Mouse (Mus musculus) megakaryocyte progenitor cell, adult 5-6 weeks (primary cell): ENCODE results near the gene Glcci1. TPM values are rescaled to one million over a fixed set of nuclear protein-coding genes. Genes with fewer than 3 reads are reported as not detected.

Source experiments
- ATAC-seq: replicated peaks from 2 replicates; pipeline ENCODE4 v1.8.0; 2016; ENCODE audit warnings: mild to moderate bottlenecking, moderate TSS enrichment, inconsistent platforms; ENCODE audit not compliant: poor library complexity
- total RNA-seq, 2 experiments: library from RNA; stranded (forward) in 1 of 2; stranded (reverse) in 1 of 2; fragments of 157-497, 149-512 nt in 1 of 2; fragments of 200-1000 nt in 1 of 2; gene quantifications; 2 replicates each; pipeline versions ENCODE4 v1.2.3 to v1.2.4; 2015 to 2017

The Glcci1 gene
- total RNA-seq (2015) (5.1 and 7.1 TPM in 2 replicates), total RNA-seq (2017) (0.54 and 5.1 TPM in 2 replicates)

DNA sequence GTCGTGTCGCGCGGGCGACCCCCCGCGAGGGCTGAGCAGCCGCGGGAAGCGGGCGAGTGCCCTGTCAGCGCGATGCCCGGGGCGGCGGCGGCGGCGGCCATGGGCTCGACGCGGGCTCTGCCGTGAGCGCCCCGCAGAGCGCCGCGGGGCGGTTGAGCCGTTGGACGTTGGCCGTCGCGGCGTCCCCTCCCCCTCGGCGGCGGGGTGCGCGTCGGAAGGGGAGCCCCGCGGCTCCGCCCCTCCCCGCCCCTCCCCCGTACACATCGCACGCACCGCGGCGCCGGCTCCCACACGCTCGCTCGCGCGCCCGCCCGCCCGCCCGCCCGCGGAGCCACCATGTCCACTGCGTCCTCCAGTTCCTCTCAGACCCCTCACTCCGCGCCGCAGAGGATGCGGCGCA is at the start of gene Glcci1:
Glcci1 (plus strand) TSS at position 50 of the 400 bp plus-strand sequence.
- ATAC-seq = peak; percentile 32

DNA sequence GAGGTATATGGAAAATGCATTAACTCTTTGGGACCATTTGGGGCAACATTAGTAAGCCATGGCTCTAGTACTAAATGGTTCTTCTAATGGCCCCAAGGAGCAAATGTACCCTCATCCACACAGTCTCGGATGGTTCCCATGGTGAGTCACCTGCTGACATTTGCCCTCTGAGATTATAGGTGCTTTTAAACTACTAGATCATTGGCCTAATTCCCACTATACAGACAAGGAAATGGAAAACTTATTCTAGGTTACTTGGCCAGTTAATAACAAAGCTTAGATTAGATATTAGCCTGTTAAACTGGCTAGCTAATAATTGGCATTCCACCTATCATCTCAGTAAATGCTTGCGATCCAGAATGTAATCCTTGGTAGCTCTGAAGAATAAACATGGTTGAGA is 47.0 kb upstream of the Glcci1 start:
- no peak for ATAC-seq

DNA sequence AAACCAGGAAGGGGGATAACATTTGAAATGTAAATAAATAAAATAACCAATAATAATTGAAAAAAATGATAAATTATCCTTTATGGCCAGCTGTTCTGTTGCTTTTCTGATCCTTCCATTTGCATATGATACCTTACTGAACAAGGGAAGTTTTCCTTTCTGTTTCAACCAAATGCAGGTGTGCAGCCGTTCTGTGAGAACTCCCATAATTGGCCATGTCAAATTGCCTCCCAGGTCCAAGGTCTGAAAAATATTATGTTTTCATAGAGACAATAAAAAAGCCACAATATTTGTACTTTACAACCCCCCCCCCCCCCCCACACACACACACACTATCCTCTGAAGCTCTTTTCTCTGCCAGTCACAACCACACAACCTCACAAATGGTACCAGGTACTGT is 44.0 kb upstream of the Glcci1 start:
- no peak for ATAC-seq

DNA sequence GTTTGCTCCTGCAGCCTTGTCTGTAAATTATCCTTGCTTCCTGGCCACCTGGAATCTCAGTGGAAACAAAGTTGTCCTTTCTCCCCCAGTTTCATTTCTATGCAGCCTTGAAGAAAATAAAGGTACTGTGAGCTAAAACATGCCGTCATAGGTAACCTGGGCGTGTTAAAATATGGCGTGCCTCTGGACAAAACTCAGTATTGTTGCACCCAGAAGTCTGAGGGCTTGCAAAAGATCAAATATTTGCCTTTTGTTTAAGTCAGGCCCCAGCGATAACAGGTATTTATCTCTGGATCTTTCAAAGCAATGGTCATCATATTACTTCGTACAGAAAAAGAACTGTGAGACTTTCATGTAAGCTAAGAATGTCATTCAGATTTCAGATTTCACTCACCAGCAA is 43.4 kb upstream of the Glcci1 start:
- no peak for ATAC-seq

DNA sequence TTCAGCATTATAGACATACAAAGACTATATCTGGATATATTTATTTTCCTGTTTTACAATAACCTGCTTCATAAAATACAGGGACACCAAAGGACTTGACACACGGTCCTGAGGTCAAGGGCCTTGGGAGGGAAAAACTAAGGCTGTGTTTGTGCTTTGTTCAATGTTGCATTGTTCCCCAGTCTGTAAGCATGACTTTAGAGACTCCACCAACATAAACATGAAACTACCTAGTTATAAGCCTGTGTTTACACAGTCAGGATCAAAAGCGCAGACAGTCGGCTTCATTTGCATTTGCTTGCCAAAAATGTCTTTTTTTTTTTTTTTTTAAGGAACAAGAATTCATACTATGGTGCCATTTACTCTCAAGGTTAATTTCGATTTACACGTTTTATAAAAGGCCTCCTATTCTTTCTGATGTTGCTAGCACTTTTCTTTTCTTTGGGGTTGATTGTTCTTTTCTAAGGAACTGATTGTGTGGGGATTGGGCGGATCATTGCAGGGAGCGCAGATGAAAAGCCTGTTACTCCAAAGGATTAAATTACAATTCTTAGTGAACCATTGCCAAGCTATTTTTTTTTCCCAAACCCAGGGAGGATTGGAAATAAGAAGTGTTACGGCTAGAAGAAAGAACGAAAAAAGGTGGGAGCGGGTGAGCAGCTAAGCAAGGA is 41.6 kb upstream of the Glcci1 start:
- no peak for ATAC-seq

DNA sequence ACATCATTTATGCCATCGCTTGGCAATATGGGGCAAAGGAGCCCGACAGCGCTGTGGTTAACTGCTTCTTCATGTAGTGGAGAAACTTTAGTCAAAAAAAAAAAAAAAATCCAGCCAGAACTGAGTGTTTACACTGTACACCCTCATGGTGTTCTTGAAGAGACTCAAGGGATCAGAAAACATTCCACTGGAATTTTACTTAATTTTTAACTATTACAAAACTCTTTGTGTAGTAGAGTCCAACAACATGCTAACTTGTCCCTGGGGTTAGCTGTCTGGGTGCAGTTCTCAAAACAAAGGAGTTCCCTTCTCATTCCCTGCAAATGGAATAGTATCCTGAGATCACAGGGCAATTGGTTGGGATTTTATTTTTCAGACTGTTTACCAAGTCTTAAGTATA is 39.5 kb upstream of the Glcci1 start:
- no peak for ATAC-seq

DNA sequence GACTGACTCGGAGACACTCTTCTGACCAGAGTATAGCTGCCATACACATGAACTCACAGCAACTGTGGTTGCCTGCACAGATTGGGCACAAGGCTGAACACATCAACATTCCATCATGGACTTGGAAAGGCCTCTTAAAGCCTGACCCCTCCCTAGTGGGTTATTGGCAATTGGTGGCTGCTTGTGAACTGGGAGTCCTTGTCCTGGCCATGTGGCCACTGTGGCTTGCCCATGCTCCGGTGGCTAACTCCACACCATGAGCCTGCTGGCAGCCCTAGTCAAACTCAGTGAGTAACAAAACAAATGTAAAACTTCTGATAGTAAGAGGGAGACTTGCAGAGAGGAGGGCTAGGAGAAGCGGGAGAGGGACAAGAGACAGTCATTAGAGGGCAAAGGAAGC is 37.3 kb upstream of the Glcci1 start:
- ATAC-seq = no peak

DNA sequence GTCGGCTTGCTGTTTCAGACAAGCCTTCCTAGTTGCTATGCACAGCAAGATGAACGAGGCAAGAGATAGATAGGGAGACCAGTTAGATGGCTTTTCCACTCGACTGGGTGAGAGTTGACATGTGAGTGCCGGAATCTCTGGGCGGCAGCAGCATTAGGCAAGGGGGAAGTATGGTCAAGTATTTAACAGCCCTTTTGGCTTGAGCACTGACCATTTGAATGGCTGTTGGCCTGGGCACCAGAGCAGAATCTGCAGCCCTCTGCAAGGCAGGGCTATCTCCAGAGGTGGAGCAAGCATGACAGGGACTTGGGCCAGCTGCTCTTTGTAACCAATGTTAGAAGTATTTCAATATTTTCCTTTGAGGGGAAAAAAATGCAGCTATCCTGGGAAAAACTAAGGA is 36.5 kb upstream of the Glcci1 start:
- no peak for ATAC-seq

DNA sequence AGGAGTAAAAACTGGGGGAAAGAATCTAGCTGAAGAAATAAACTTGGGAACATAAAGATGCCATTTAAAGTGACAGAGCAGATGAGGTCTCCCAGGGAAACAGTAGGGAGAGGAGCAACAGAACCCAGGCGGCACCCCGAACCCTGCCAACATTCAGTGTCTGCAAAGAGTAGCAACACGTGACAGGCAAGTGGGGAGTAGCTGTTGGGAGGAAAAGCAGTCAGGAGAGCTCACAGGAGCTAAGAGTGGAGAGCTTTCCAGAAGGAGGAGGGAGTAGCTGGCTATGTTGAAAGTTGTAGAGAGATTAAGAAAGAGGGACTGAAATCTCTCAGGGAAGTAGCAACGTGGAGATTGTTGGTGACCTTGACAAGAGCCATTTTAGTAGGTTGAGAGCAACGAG is 35.9 kb upstream of the Glcci1 start:
- ATAC-seq = no peak

DNA sequence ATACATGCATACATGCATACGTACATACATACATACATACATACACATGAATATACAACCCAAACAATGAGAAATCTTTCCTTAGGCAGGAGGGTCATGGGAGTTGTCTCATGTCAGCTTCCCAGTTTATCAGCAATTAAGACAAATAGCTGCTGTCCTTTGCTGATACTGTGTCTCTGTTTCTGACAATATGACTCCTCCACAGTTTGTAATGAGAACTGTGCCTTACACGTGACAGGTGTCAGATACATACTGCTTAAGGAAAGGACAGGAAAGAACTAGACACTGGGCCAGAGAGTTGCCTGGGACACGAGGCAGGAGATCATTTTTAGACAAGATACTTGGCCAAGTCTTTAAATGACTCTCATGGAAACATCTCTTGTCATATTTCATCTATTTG is 35.1 kb upstream of the Glcci1 start:
- peak; percentile 37; the same call in 1 of the 2 replicates for ATAC-seq

DNA sequence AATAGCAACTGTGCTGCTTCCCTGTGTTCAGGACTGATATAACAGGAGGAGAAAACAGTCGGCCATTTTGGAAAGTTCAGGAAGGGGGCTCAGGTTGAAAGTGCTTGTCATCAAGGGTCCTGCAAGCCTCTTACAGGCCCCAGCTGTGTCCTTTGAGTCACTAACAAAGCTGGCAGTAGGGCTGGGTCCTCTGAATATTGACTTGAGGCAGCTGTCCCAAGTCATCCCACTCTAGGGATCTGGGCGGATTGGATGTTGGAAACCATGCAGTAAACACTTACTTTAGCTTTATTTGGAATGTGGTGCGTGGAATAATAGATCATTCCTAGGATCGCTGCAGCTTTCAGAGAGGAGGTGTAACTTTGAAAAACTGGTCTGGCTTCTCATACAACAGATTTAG is 34.6 kb upstream of the Glcci1 start:
- no peak for ATAC-seq

DNA sequence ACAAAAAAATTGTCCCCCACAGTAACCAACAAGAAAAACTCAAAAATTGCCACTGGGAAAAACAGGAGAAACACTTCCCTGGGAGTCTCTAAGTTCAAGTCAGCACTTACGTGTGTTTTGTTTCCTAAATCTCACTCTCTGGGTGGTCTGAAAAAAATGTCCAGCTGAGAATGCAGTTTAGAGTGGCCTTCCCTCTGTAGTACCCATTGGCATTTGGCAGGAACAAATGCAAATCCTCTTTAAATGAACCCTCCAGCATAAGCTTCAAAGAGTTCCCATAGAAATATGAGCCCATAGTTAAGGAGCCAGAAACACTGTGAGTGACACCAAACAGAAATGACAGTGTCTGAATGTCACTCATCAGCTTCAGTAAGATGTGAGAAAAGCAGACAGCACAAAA is 30.2 kb upstream of the Glcci1 start:
- no peak for ATAC-seq

DNA sequence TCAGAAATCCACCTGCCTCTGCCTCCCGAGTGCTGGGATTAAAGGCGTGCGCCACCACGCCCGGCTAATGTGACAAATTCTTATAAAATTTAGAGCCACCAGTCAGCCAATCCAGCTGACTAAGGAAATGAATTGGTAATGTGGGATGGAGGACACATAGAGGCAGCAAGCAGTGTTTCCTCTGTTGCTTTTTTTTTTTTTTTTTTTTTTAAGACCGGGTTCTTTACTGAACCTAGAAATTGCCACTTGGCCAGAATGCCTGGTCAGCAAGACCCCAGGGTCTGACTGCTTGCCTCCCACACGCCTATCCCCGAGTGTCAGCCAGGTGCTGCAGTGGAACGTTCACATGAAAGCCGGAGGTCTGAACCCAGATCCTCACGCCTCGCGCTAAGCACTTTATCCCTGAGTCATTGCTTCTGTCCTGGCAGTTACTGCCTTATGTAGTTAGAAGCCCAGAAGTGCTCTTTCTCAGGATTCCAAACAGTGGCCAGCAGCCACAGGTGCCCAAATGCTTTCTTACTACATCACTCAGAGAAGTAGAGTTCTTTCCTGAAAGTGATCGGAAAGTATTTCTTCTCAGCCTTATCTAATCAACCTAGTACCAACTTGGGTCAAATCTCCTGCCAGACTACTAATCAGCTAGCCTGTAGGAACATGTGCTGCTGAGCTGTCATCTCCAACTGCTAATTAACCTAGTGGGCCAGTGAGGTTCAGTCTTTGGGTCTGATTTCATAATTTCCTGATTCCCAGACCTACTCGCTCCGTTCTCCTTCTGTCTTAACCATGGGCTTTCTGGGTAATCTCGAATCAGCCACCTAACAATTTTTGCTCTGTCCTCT is 24.7 kb upstream of the Glcci1 start:
- ATAC-seq = peak; percentile 68

DNA sequence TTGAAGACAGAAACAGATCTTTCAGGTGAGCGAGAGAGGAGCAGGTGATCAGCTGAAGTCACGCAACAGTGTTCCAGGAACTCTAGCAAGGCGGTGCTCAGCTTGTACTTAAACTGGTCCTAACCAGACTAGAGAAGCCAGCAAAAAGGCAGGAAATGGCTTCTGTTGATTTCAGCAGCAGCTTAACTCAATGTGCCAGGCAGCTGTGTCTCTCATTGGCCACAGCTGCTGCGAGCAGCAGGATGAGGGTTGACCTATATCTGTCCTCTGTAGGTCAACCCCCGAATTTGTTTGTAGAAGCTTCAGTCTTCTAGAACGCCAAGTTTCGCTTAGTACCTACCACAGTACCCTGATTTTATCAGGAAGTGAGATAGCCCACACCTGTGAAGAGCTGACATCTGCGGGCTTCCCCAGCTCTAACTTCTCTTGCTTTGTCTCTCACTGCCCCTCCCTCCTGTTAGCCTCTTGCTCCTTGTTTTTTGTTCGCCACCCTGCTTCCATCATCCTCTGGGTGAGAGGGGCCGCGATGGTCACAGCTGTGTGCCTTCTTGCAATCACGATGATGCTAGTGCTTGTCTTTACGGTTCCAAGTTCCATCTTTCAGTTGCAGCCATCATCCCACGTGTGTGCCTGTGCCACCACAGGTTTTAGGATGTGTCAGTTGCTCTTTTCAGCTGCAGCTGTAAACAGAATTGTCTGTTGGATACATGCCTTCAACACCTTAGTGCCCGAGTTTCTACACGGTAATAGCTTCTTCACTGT is 23.8 kb upstream of the Glcci1 start:
- ATAC-seq = 0 out of 2 replicates have a peak, but pooled peaks have one; percentile 6

DNA sequence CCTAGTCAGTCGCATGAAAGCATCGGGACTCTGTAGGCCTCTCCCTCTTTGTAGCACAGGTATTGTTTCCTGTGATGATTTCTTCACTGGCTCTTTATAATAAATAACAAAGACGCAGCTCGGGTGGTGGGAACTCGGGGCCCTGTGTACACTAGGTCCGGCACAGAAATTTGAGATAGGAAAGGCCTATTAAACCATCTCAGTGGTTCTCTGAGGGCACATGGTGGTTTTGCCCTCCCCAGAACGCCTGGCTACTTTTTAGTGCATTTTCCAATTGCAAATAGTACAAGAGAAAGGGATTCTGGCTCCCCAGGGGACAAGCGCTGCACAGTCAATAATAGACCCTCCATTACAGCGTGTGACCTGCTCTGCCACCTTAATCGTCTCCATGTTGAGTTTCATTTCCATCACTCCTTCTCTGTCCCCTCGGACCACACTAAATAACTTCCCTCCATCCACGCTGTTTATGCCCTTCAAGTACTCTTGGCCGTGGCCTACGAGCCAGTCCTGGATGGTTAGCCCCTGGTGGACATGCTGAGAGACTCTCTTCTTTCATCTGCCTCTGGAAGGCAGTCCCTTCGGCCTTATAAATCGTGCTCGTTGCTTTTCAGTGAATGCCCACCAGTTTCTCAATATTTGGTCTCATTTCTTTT is 22.9 kb upstream of the Glcci1 start:
- no peak for ATAC-seq

DNA sequence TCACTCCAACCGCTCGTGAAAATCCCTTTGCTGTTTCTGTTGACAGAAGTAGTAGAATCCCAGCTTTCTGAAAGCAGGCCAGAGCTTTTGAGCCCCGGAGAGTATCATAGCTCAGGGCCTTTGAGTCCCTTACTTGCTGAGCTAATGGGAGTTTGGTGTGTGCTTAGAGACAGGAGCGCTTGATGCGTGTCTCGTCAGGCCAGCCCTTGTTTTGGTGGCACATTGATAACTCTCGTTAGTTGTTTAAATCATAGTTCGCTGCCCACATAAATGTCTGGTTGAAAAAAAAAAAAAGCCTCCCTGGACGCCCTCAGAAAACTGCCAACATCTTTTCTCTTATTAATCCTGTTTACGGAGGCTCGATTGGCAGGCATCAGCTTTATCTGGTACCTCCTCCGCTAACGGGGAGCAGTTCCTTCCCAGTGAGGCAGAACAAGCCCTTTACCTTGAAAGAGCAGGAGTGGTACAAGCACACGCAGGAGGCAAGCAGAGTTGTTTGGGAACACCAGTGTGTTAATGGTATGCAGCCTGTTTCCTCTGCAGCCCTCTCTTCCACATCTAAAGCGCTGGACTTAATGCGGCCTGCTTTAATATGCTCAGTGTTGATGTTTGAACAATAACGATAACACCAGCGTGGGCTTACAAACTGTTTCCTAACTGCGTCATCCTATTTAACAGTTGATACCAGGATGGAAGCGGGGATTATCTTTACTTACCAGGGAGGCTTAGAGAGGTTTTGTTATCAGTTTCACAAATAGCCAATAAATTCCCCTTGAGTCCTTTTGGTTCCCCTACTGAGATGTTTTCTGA is 22.2 kb upstream of the Glcci1 start:
- peak; percentile 68 for ATAC-seq

DNA sequence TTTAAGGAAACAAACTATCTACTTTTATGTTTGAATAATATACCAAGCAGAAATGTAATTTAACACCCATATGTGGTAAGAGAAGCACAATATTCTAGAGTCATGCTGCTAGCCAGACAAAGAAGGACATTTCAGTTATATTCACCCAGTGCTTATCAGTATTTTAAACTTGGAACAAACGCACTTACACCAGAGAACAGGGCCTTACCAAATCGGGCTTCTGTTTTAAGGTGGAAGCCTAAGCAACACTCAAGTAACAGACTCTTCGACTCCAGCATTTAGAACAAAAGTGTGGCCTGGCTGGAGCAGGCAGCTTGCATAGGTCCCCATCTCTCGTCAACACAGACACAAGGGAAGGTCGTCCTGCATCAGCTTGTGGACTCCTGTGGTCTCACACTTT is 21.2 kb upstream of the Glcci1 start:
- 0 out of 2 replicates have a peak, but pooled peaks have one; percentile 5 for ATAC-seq

DNA sequence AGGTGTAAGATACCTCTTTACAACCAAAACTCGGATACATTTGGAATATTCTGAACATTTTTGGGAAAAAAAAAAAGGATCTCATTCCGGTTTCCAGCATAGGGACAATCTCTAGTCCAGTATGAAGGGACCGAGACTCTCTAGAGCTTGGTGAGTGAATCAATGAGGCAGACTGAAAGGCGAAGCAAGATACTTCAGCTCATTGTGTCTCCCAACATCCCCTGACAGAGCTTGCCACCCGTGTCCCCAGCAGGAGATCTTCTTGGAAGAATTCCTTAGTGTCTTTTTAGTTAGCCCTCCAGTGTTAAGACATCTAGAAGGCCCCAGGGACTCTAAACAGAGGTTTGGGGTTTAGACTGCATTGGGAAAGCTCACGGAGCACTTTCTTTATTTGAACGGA is 20.1 kb upstream of the Glcci1 start:
- no peak for ATAC-seq

DNA sequence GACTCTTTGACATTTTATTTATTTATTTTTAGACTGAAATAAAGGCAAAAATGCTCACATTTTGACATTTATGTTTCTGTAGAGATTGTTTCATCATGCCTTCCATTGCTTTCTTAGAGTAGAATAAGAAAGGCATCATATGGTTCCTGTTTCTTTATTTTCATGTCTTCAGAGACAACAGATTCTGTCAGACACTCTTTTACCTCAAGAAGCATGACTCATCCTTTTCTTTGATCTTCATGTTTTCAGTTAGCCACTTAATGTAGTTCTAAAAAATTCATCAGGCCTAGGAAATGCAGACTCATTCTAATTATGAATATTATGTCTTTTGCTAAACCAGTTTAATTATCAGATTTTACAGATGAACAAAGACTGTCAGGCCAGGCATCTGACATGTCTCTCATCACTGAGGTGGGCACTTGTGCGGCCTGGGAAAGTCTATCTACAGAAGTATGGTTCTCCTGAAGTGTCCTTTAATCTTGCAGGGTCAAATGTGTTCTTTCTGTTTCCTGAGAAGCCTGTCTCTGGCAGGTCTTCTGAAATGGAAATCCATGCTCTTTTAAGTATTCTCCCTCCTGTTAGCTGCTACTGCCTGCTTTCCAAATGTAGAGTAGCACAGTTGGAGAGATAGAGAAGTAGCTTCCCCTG is 19.3 kb upstream of the Glcci1 start:
- no peak for ATAC-seq

DNA sequence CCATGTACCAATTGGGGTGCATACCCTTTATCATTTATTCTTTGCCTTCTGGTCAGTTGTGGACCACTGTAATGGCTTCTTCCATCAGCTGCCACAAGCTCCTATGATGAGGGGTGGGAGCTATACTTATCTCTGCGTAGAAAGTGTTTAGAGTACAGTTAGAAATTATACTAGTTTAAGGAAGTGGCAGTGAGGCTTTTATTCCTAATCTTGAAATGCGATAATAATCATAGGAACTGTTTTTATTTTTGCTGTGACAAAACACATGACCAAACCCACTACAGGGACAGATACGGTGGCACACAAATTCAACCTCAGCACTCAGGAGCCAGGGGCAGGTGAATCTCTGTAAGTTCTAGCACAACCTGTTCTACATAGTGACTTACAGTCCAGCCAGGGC is 17.2 kb upstream of the Glcci1 start:
- no peak for ATAC-seq
